Mouse (Mus musculus) embryonic stem cell, embryonic (primary cell): Measurements from ENCODE around the gene Hgd.

ENCODE experiments used
- CTCF ChIA-PET, 4 experiments: fragments of 300-600 bp in 2 of 4; fragments of 350-600 bp in 2 of 4; sonication (Branson Sonifier 250); formaldehyde crosslinking; loops; one replicate each; lab custom pipeline; 2022; ENCODE audit warnings: inconsistent platforms in 2 of 4; lab: Charles Lee
- POLR2A ChIA-PET, 4 experiments: fragments of 300-600 bp in 2 of 4; fragments of 350-600 bp in 2 of 4; sonication (Branson Sonifier 250); formaldehyde crosslinking; loops; one replicate each; lab custom pipeline; 2022; ENCODE audit warnings: antibody characterized with exemption in 4 of 4, inconsistent platforms in 1 of 4; lab: Charles Lee

The Hgd gene

DNA sequence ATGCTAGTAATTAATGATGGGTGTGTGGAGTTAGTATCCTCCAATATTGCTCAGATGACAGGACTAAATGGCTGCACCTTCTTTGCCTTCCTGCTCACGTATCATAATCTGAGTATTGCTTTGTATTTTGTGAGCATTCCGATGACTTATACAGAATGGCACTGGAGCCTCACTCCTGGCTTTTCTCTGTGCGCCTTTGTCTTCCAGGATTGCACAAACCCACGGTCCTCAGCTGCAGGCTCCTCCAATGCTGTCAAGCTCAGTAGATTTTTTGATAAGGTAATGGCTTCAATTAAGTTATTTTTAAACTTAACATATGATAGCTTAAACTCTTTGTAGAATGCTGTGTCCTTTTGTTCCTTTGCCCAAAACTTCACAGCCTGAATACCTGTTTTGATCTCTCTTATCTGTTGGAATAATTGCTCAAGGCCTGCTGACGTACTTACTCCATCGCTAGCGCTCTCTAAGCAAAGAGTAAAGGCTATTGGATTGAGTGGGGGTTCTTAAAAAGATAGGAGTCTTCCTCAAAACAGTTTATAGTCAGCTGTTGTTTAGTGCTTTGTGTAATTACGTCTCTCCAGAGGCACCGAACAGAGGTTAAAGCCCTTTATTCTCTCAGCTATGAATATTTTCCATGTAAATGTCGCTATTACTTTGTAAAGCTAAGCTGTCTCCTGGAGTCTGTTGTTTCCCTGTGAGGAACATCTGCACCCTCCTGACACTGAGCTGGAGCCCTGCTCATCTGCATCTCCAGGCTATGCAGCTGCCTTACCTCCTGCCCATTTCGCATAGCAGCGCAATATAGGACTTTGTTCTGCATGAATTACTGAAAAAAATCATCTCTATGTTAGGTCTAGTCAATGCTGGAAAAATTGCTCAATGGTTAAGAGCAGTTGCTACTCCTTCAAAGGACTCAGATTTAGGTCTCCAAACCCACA lies 12.6 kb upstream of the Hgd start:
- POLR2A ChIA-PET = interaction anchor here in 3 of 4 experiments (1.0 to 1.3 kb wide), 3 partner anchors 27 to 28 kb away, joined by 3 to 5 read pairs (median 4); partner anchors contain the start of genes Gtf2e1 (in 3 of the 3) and Rabl3 (in 3 of the 3)
- CTCF ChIA-PET = interaction anchor here in 1 of 4 experiments (1.3 kb wide), 1 partner anchor 115 kb away, joined by 3 read pairs; no protein-coding TSS in a partner anchor

DNA sequence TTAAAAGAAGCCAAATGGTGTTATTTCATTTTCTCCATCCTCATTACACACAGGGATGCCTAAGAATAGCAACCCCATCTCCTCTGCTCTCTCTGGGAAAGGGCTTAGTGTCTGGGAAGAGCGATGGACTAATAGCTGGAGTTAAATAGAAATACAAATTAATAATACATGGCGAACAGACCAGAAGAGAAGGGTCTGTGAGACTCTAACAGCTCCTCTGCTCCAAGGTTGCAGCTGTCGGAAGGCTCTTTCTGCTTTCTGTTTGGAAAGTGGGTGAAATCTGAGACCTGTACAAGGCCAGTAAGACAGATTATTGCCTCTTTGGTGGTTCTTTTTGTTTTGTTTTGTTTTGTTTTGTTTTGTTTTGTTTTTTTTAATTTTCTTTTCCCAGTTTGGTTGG lies 8.4 kb upstream of the Hgd start:
- ChIA-PET CTCF (no interaction called here), POLR2A (no interaction called here)

DNA sequence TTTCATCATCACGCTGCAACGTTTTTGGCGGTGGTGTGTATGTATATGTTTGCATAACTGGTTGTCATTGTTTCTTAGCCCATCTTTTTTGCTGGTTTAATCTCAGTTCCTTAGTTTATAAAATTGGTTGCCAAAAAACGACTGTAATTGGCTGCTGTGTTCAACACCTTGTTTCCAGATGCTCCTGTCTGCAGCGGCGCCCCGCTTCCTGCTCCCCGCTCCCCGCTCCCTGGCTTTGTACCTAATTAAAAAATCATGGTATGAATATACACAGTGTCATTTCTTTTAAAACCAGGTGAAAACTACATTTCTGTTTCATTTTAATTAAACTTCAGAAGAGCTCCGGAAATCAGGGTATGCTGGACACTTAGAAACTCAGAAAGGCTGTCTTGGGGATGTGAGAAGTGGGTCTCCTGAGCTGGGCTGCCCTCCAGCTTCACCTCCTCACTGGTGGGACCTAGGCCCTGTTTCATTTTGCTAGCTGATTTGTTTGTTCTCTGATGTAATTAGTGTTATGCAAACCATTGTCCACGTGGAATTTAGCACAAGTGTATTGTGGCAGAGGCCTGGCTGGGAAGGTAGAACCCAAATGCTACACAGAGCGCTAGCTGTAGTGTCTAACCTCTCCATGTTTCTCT lies 7.7 kb upstream of the Hgd start:
- CTCF ChIA-PET = interaction anchor here (0.6 to 1.5 kb wide), 9 partner anchors 8 to 460 kb away, joined by 3 to 4 read pairs (median 3); no protein-coding TSS in a partner anchor
- POLR2A ChIA-PET = interaction anchor here in 2 of 4 experiments (0.5 to 1.1 kb wide), 2 partner anchors 9 to 12 kb away, joined by 3 to 4 read pairs; no protein-coding TSS in a partner anchor

DNA sequence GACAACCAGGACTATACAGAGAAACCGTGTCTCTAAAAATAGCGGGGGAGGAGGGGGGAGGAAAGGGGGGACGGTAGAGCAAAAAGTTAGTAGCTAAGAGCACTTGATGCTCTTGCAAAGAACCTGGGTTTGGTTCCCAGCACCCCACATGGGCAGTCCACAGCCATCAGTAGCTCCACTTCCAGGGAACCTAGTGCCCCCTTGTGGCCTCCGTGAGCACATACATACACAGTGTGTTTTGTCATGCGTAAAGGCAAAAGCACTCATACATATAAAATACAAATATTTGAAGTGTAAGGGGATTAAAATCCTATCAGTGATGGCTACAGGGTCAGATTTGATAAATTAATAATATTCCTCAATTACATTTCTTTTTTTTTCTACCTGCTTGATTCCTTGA lies 6.9 kb upstream of the Hgd start:
- POLR2A ChIA-PET = interaction anchor here in 1 of 4 experiments (1.1 kb wide), 1 partner anchor 11 kb away, joined by 3 read pairs; no protein-coding TSS in a partner anchor
- CTCF ChIA-PET = interaction anchor here (0.6 to 1.5 kb wide), 10 partner anchors 9 to 713 kb away, joined by 3 to 4 read pairs (median 3); no protein-coding TSS in a partner anchor

DNA sequence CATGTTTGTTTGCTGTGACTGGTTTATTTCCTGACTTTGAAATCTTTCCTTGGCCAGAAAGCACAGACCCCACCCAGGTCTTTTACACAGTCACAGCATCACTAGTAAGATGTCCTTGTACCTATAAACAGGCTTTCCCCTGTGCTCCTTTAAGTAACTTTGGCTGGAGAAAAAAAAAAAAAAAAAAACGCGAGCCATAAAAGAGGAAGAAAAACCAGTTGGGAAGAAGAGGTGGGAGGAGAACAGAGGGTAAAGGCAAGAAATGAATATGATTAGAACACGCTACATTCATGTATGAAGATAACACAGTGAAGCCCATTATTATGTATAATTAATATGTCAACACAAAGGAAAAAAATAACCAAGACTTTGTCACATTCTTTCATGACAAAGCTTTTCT lies 4.6 kb upstream of the Hgd start:
- ChIA-PET CTCF (interaction anchor here in 2 of 4 experiments (1.0 to 1.3 kb wide), 2 partner anchors 107 to 606 kb away, joined by 3 to 4 read pairs; no protein-coding TSS in a partner anchor), POLR2A (interaction anchor here in 1 of 4 experiments (1.0 kb wide), 1 partner anchor 35 kb away, joined by 3 read pairs; the partner anchor contains the start of genes Gtf2e1 and Rabl3)

DNA sequence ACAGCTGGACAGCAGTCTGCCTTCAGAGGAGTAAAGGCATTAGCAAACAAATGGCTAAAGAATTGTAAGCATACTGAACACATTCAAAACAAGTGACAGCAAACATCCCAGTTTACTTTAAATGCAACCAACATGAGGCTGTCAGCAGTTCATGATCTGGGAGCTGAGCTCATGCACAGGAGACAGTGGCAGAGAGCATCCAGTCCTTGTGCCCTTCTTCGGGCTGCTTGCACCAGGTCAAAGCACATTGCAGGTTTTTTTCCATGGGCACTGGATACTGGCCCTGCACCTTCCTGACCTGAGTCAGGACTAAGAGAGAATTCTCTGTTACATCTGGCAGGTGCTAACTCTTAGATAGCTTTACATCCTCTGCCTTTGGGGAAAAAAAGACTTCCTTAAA lies 362 bp upstream of the Hgd start:
- CTCF ChIA-PET = interaction anchor here in 2 of 4 experiments (0.6 to 1.2 kb wide), 2 partner anchors 33 to 103 kb away, joined by 3 to 4 read pairs; no protein-coding TSS in a partner anchor
- POLR2A ChIA-PET = interaction anchor here in 1 of 4 experiments (1.6 kb wide), 1 partner anchor 40 kb away, joined by 3 read pairs; the partner anchor contains the start of genes Gtf2e1 and Rabl3

DNA sequence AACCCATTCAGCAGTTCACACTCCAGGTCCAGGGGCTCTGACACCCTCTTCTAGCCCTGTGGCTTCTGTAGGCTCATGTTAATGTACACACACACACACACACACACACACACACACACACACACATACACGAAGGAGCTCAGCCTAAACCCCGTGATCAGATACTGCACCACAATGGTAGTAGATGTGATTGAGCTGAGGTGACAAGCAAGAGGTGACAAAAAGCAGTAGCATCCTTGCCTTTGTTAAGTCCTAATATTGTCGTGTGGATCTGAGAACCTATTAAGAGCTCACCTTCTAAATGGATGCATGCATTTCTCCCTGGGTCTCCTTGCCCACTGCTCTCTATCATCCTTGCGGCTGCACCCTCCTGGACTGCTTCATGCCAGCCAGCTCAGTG lies 698 bp downstream of the Hgd start:
- CTCF ChIA-PET = interaction anchor here in 1 of 4 experiments (0.7 kb wide), 1 partner anchor 72 kb away, joined by 14 read pairs; no protein-coding TSS in a partner anchor
- POLR2A ChIA-PET = interaction anchor here in 2 of 4 experiments (0.7 to 1.6 kb wide), 3 partner anchors 8 to 53 kb away, joined by 3 to 6 read pairs (median 4); partner anchors contain the start of genes Gtf2e1 (in 1 of the 2) and Rabl3 (in 1 of the 2)

DNA sequence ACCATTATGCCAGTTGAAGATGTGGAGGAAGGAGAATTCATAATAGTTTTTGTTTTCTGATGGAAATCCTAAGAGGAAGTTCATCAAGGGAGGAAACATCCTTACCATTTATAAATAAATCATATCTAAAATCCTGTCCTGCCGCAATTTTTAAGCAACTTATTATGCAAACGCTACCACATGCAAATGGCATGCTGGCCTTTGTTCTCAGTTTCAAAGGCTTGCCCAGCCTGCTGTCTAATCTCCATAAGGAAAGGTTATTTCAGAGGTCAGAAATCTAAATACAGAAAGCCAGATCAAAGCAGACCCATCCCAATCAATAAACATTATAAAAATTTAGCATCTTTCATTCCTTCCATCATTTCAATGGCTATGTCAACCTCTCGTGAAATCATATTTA lies 1.9 kb downstream of the Hgd start:
- POLR2A ChIA-PET = no interaction called here
- CTCF ChIA-PET = no interaction called here

DNA sequence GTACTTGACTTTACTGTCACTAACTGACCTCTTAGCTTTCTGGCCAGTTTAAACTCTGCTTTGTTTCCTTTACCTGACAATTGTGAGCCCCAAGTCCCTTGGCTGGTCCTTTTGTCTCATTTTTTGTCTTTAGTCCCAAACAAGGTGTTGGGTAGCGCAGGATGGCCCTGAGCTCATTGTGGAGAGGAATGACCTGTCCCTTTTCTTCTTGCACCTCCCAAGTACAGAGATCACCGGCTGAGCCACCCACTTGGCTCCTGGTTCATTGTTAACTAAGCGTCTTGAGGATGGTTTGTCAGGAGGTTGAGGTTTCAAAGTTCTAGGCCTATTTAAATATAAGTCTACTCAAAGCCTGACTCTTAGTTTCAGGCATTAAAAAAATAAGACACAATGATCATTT lies 3.4 kb downstream of the Hgd start:
- POLR2A ChIA-PET = interaction anchor here in 2 of 4 experiments (0.6 to 1.0 kb wide), 2 partner anchors 46 to 1995 kb away, joined by 3 to 4 read pairs; no protein-coding TSS in a partner anchor
- CTCF ChIA-PET = no interaction called here

DNA sequence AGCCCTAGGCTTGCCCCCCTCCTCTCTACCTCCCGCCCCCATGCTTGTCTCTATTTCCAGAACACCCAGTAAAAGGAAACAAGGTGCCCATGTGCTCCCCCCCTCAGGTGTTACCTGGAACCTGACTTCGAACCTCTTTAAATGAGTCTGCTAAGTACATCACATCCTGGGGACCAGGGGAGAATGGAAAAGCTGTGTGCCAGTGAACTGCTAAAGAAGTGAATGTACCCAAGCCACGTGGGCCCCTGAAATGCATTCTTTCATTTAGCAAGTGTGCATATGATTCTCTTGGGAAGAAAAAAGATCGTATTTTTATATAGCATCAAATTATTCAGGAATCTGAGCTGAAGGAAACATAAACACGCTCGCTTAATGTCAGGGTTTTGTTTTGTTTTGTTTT lies 3.8 kb downstream of the Hgd start:
- POLR2A ChIA-PET = interaction anchor here in 3 of 4 experiments (0.6 to 1.3 kb wide), 10 partner anchors 11 to 1996 kb away, joined by 3 to 5 read pairs (median 3); partner anchors contain the start of genes Gtf2e1 (in 1 of the 3) and Rabl3 (in 1 of the 3)

DNA sequence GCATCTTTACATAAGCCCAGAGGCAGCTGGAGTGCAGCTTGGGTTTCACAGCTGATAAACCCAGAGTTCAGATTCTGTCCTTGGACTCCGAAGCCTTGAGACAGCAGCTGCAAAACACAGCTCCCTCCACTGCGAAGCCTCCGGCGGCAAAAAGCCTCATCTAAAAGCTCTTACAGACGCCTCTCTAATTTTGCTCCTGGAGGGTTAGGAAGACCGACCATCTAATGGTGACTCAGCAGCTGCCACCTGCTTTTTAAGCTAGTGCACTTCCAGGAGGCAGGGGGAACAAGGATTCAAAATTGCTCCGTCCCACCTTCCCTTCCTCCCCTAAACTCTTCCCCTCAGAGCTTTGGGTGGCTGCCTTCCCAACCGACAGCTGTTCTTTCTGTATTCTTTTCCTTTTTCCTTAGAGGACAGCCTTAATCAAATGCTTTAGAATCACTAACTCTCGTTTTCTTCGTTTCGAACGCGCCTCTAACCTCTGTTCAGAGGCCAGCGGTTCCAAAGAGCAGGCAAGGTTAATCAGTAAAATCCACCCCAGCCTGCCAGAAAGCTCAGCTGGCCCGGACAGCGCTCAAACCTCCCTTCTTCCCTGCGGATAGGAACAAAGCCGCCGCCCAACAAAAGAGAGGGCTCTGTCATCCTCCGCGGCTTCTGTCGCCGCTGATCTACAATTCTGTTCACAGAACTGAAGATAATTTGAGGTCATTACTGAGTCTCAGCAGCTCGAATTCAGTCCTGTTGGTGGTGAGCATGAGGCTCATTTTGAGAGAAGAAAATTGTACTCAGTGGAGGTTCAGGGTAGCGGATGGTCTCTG lies 4.5 kb downstream of the Hgd start:
- ChIA-PET CTCF (interaction anchor here in 3 of 4 experiments (0.6 to 1.0 kb wide), 6 partner anchors 10 to 1230 kb away, joined by 3 to 6 read pairs (median 3); no protein-coding TSS in a partner anchor), POLR2A (interaction anchor here in 3 of 4 experiments (0.5 to 1.3 kb wide), 12 partner anchors 12 to 996 kb away, joined by 3 to 6 read pairs (median 3); partner anchors contain the start of genes Gtf2e1 (in 3 of the 3) and Rabl3 (in 3 of the 3))

More for the DNA sequence above, 3.8 kb downstream of the Hgd start:
- CTCF ChIA-PET = interaction anchor here in 2 of 4 experiments (0.6 to 1.0 kb wide), 4 partner anchors 10 to 98 kb away, joined by 3 read pairs; no protein-coding TSS in a partner anchor

DNA sequence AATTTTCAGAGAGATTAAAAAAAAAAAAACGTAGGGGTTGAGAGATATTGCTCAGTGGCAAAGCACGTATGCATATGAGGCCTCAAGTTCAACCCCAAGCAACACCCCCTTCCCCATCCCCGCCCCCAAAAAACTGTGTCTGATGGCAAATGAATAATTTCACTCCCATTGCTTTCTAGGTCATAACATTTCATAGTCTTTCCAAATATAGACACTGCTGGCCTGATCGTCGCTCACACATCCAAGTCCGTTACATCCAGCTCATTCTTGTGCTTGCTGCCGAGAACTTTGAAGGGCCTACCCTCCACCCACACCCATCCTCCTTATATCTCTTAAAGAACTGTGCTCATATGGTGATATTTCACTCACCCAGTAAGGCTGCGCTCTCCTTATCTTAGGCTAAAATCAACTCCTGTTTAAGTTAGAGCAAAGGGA lies 5.2 kb downstream of the Hgd start:
- POLR2A ChIA-PET = interaction anchor here in 2 of 4 experiments (0.7 to 1.2 kb wide), 3 partner anchors 38 to 45 kb away, joined by 3 to 6 read pairs (median 4); partner anchors contain the start of genes Gtf2e1 (in 2 of the 2) and Rabl3 (in 2 of the 2)
- CTCF ChIA-PET = interaction anchor here in 1 of 4 experiments (0.6 to 0.8 kb wide), 2 partner anchors 11 to 1229 kb away, joined by 3 to 6 read pairs; no protein-coding TSS in a partner anchor

DNA sequence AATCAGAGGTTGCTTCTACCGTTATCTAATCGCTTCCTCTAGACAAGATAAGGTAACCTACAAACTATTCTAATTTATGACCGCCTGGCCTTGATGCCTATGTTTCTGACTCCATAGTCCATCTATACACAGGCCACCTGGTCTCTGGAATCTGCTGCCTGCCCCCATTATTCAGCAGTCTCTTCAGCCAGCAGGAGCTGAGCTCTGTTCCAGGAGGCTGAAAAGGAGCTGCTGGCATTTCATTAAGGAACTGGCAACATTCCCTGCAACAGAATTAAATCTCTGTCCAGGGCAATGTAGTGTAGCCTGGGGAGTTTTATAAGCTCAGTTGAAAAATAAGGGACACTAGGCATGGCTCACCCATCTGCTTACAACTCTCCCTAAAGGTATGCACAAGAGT lies 11.0 kb downstream of the Hgd start:
- CTCF ChIA-PET = no interaction called here
- POLR2A ChIA-PET = no interaction called here

DNA sequence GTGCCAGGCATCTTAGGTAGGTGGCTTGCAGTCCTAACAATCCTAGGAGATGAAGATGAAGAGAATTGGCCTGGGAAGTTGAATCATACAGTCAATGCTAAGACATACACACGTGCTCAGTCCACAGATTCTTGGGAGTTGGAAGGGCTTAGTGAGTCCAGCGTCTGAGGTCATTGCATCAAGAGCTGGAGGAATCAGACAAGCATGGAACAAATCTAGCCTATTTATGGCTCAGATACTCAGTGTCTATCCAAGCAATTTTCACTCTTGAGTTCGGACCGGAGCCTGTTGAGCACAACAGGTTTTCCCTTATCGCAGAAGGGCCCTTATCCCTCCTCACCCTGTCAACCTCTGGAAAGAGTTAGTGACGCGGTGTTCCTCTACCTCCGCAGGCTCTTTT lies 11.6 kb downstream of the Hgd start:
- ChIA-PET CTCF (no interaction called here), POLR2A (no interaction called here)

DNA sequence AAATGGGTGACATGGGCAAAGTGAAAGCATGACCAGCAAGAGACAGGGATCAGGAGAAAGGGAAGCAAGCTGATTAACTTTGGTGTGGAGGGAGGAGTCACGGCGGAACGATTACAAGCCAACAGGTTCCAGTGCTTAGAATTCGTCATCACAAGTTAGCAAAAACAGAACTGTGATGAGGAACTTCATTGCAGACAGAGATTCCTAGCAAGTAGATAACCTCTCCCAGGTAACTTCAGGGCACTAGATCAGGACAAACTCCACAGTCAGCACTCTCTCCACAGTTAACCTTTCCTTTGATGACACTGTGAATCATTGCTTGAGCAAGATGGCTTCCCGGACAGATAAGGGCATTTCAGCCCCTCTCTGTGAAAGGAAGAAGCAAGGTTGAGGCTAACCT lies 17.5 kb downstream of the Hgd start:
- POLR2A ChIA-PET = no interaction called here
- CTCF ChIA-PET = interaction anchor here in 1 of 4 experiments (0.6 kb wide), 1 partner anchor 351 kb away, joined by 6 read pairs; no protein-coding TSS in a partner anchor

DNA sequence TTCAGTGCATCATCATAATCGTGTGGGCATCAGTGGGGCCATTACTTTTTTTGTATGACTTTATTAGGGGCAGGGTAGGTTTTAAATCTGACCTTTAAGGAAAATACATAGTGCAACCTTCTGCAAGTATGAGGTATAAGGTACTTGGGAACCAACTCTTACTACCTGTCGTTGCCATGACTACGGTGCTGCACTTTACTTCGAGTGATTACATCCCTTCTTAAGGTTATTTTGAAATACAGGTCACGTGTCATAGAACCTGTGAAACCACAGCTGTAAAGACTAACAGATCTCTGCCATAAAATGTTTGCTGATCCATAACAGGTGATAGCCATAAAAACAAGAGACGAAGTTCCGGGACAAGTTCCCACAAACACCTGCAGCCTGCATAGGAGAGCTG lies 18.5 kb downstream of the Hgd start:
- CTCF ChIA-PET = no interaction called here
- POLR2A ChIA-PET = interaction anchor here in 1 of 4 experiments (0.6 kb wide), 1 partner anchor 126 kb away, joined by 3 read pairs; no protein-coding TSS in a partner anchor

DNA sequence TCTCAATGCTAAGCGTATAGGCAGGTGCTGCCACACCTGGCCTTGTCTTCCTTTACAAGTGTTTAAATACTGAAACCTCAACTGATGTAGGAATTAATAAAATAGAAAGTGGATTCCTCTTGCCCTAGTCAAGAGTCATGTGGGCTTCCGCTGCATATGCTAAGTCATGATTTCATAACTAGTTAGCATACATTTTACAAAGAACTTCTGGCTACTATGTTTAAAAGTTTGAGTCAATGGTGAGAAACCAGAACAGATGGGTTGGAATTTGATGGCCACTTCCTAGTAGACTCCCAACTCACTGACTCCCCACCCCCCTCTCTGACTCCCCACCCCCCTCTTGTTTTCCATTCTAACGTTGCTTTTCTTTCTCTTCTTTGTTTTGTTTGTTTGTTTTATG lies 19.4 kb downstream of the Hgd start:
- ChIA-PET POLR2A (interaction anchor here in 1 of 4 experiments (0.6 kb wide), 1 partner anchor 13 kb away, joined by 7 read pairs; no protein-coding TSS in a partner anchor), CTCF (no interaction called here)
